Mouse (Mus musculus): Measurements from ENCODE around the gene Fgf12. TPM values are rescaled to one million over a fixed set of nuclear protein-coding genes. Genes with fewer than 3 reads are reported as not detected.

The Fgf12 gene
- polyA plus RNA-seq, 1 experiment from 2014 or later: 6.8 TPM

- no peaks in the 10 kb centered on the region for H3K9me3 ChIP-seq (ENCODE audit: control insufficient read depth, low read length)
- 85% methylated on average over 3 of the region's 3 CpGs for WGBS
- no peak for ATAC-seq (ENCODE audit: low FRiP score)
Measured at GRCm38 (mm10) chr16:28696851-28697250, 56.0 kb downstream of the Fgf12 start.

GRCm38 (mm10) chr16:28694113-28694899 is 58.6 kb downstream of the Fgf12 start:
- Histone ChIP-seq H3K9ac (ENCODE audit: low read length) (no peak overlapping the region), H3K4me2 (no peak overlapping the region), H3K27ac (ENCODE audit: low read depth, low read length) (no peak overlapping the region), H3K4me3 (ENCODE audit: low read depth, low read length) (no peak overlapping the region), H3K4me1 (ENCODE audit: control insufficient read depth, insufficient read depth, low read length) (no peaks in the 10 kb centered on the region), H3K9me3 (ENCODE audit: control insufficient read depth, low read length) (no peaks in the 10 kb centered on the region), H3K36me3 (ENCODE audit: control insufficient read depth, insufficient read depth, low read length) (no peaks in the 10 kb centered on the region), H3K27me3 (ENCODE audit: control insufficient read depth, insufficient read depth, low read length) (no peaks in the 10 kb centered on the region)
- 78% methylated on average over 15 of the region's 15 CpGs for WGBS
- DNase-seq (ENCODE audit: low spot score, missing footprints): no peak
- no peak for ATAC-seq (ENCODE audit: low FRiP score)

More at GRCm38 (mm10) chr16:28696851-28697250, 56.0 kb downstream of the Fgf12 start:
- Histone ChIP-seq H3K4me2 (no peak overlapping the region), H3K4me1 (ENCODE audit: control insufficient read depth, insufficient read depth, low read length) (no peaks in the 10 kb centered on the region), H3K9ac (ENCODE audit: low read length) (no peak overlapping the region), H3K27me3 (ENCODE audit: control insufficient read depth, insufficient read depth, low read length) (no peaks in the 10 kb centered on the region), H3K4me3 (ENCODE audit: low read depth, low read length) (no peak overlapping the region), H3K36me3 (ENCODE audit: control insufficient read depth, insufficient read depth, low read length) (no peaks in the 10 kb centered on the region), H3K27ac (ENCODE audit: low read depth, low read length) (no peak overlapping the region)
- DNase-seq (ENCODE audit: low spot score, missing footprints): no peak

DNA sequence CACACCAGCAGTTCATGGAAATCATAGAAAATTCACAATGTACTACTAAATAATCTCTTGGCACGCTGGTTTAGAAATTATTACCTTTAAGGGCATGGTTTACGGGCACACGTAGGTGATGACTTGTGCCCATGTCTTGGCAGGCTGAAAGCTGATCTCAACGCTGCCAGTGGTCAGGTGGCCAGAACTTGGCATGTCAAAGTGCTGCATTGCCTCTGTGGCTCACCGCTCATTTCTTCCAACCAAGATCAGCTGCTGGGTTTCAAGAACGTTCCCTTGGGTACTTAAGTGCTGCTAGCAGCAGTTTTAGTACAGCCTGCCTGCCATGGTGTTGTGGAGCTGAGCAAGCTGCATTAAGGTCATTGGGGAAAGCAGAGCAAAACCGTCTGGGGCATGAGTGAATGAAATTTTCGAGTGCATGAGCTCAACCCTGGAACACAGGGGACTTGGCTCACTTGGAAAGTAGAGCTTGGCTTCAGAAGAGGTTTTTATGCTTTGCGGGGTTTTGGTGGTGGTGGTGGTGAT is 63.9 kb downstream of the Fgf12 start:
- DNase-seq (ENCODE audit: low spot score, missing footprints) (no peak), ATAC-seq (ENCODE audit: low FRiP score) (no peak)
- Histone ChIP-seq H3K27ac (ENCODE audit: low read depth, low read length) (no peak overlapping the region), H3K4me3 (ENCODE audit: low read depth, low read length) (no peak overlapping the region), H3K27me3 (ENCODE audit: control insufficient read depth, insufficient read depth, low read length) (no peaks in the 10 kb centered on the region), H3K9ac (ENCODE audit: low read length) (no peak overlapping the region), H3K4me1 (ENCODE audit: control insufficient read depth, insufficient read depth, low read length) (no peaks in the 10 kb centered on the region), H3K4me2 (no peak overlapping the region), H3K36me3 (ENCODE audit: control insufficient read depth, insufficient read depth, low read length) (no peaks in the 10 kb centered on the region), H3K9me3 (ENCODE audit: control insufficient read depth, low read length) (no peaks in the 10 kb centered on the region)
- 89% methylated on average over 9 of the region's 9 CpGs for WGBS

GRCm38 (mm10) chr16:28681625-28682024 is 71.2 kb downstream of the Fgf12 start:
- DNase-seq (ENCODE audit: low spot score, missing footprints): no peak
- no peak overlapping the region for H3K9ac ChIP-seq (ENCODE audit: low read length)
- no peaks in the 10 kb centered on the region for H3K9me3 ChIP-seq (ENCODE audit: control insufficient read depth, low read length)
- H3K36me3 ChIP-seq (ENCODE audit: control insufficient read depth, insufficient read depth, low read length): no peaks in the 10 kb centered on the region
- H3K27ac ChIP-seq (ENCODE audit: low read depth, low read length): no peak overlapping the region
- no peaks in the 10 kb centered on the region for H3K4me1 ChIP-seq (ENCODE audit: control insufficient read depth, insufficient read depth, low read length)
- H3K4me3 ChIP-seq (ENCODE audit: low read depth, low read length): no peak overlapping the region
- no peak overlapping the region for H3K4me2 ChIP-seq
- ATAC-seq (ENCODE audit: low FRiP score): no peak
- WGBS: 94% methylated on average over 3 of the region's 3 CpGs
- no peaks in the 10 kb centered on the region for H3K27me3 ChIP-seq (ENCODE audit: control insufficient read depth, insufficient read depth, low read length)

DNA sequence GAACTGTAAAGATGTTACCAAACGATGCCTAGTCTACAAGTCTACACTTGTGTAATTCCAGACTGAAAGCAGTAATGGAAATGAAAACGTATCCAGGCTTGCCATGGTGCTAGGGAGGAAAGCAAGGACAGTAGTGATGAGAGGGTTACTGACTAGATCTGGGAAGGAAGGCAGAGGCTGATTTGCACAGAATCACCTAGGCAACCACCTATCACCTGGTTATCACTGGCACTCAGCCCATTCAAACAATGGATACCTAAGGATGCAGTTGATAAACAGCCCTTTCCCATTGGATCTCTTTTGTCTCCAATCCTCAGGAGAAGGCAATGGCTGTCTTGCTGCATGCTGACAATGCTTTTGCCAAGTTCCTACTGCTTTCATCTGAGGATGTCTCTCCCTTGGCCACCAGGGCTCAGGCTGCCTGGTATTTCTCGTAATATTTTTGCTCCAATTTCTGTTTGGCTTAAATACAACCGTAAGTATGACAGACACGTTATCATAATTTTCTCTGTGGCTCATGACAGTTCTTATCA is 84.0 kb downstream of the Fgf12 start:
- ATAC-seq (ENCODE audit: low FRiP score) (no peak), DNase-seq (ENCODE audit: low spot score, missing footprints) (no peak)
- H3K4me2 ChIP-seq: no peak overlapping the region
- no peaks in the 10 kb centered on the region for H3K4me1 ChIP-seq (ENCODE audit: control insufficient read depth, insufficient read depth, low read length)
- 83% methylated on average over 5 of the region's 5 CpGs for WGBS
- H3K36me3 ChIP-seq (ENCODE audit: control insufficient read depth, insufficient read depth, low read length): no peaks in the 10 kb centered on the region
- H3K27me3 ChIP-seq (ENCODE audit: control insufficient read depth, insufficient read depth, low read length): no peaks in the 10 kb centered on the region
- no peak overlapping the region for H3K9ac ChIP-seq (ENCODE audit: low read length)
- no peak overlapping the region for H3K27ac ChIP-seq (ENCODE audit: low read depth, low read length)
- no peak overlapping the region for H3K4me3 ChIP-seq (ENCODE audit: low read depth, low read length)
- no peaks in the 10 kb centered on the region for H3K9me3 ChIP-seq (ENCODE audit: control insufficient read depth, low read length)

GRCm38 (mm10) chr16:28652640-28653039 is 100.2 kb downstream of the Fgf12 start:
- H3K9me3 ChIP-seq (ENCODE audit: control insufficient read depth, low read length): no peaks in the 10 kb centered on the region
- no peaks in the 10 kb centered on the region for H3K27me3 ChIP-seq (ENCODE audit: control insufficient read depth, insufficient read depth, low read length)
- H3K27ac ChIP-seq (ENCODE audit: low read depth, low read length): no peak overlapping the region
- no peaks in the 10 kb centered on the region for H3K4me1 ChIP-seq (ENCODE audit: control insufficient read depth, insufficient read depth, low read length)
- no peak for ATAC-seq (ENCODE audit: low FRiP score)
- no peak for DNase-seq (ENCODE audit: low spot score, missing footprints)
- no peak overlapping the region for H3K4me2 ChIP-seq
- H3K4me3 ChIP-seq (ENCODE audit: low read depth, low read length): no peak overlapping the region
- no peak overlapping the region for H3K9ac ChIP-seq (ENCODE audit: low read length)
- 88% methylated on average over 10 of the region's 10 CpGs for WGBS
- H3K36me3 ChIP-seq (ENCODE audit: control insufficient read depth, insufficient read depth, low read length): no peaks in the 10 kb centered on the region

DNA sequence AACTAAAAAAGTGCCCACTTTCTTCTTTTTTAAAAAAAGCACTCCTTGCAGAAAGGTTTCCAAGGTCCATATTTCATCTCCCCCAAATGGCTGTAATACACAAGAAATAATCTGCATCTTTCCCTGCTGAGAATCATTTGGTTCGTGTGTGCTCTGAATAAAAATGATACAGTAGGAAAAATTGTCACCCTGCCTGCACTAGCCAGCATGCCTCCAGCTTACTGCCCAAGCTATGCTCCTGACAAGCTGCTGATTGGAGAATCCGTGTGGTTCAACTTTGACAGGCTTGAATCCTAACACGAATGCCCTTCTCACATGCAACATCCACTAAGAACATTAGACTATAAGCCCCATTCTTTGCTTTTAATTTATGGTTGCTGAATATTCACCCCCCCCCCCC is 102.3 kb downstream of the Fgf12 start:
- ATAC-seq (ENCODE audit: low FRiP score) (no peak), DNase-seq (ENCODE audit: low spot score, missing footprints) (no peak)
- Histone ChIP-seq H3K4me1 (ENCODE audit: control insufficient read depth, insufficient read depth, low read length) (no peaks in the 10 kb centered on the region), H3K4me2 (no peak overlapping the region), H3K9ac (ENCODE audit: low read length) (no peak overlapping the region), H3K9me3 (ENCODE audit: control insufficient read depth, low read length) (no peaks in the 10 kb centered on the region), H3K27ac (ENCODE audit: low read depth, low read length) (no peak overlapping the region), H3K36me3 (ENCODE audit: control insufficient read depth, insufficient read depth, low read length) (no peaks in the 10 kb centered on the region), H3K4me3 (ENCODE audit: low read depth, low read length) (no peak overlapping the region), H3K27me3 (ENCODE audit: control insufficient read depth, insufficient read depth, low read length) (no peaks in the 10 kb centered on the region)
- 75% methylated on average over 3 of the region's 3 CpGs for WGBS

DNA sequence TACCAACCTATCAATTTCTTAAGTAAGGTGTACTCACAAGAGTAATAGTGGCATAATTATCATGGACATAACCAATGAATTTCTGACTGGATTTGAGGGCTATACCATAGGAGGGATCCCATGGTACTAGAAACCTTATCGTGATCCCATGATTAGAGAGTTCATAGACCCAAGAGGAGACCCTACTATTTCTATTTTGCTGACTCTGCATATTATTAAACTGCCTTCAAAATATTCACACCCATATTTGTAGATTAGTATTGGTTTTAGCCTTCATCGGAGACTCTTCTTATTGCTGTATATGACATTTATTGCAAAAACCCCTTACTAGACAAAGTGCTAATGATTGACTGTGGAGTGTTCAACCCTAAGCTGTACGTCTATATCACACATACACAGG is 107.8 kb downstream of the Fgf12 start:
- Histone ChIP-seq H3K36me3 (ENCODE audit: control insufficient read depth, insufficient read depth, low read length) (no peaks in the 10 kb centered on the region), H3K9ac (ENCODE audit: low read length) (no peak overlapping the region), H3K4me1 (ENCODE audit: control insufficient read depth, insufficient read depth, low read length) (no peaks in the 10 kb centered on the region), H3K27me3 (ENCODE audit: control insufficient read depth, insufficient read depth, low read length) (no peaks in the 10 kb centered on the region), H3K4me2 (no peak overlapping the region), H3K9me3 (ENCODE audit: control insufficient read depth, low read length) (no peaks in the 10 kb centered on the region), H3K4me3 (ENCODE audit: low read depth, low read length) (no peak overlapping the region), H3K27ac (ENCODE audit: low read depth, low read length) (no peak overlapping the region)
- WGBS: 93% methylated on average over 3 of the region's 3 CpGs
- ATAC-seq (ENCODE audit: low FRiP score) (no peak), DNase-seq (ENCODE audit: low spot score, missing footprints) (no peak)

DNA sequence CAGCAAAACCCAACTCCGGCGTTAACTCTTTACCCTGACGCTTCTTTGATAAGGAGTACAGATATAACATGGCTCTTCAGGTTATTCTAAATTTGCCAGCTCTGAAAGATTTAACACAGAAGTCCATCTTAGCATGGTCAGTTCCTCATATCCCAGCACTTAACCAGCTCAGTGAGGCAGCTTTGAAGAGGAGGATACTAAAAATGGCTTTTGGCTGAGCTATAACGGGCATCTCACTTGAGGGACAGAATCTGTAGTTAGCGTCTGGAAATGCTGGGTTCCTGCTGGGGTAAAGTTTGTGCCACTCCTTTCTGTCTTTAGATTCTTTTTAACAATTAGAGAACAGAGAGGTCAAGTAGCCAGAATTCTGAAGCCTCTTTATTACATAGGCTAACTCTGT is 121.1 kb downstream of the Fgf12 start:
- Histone ChIP-seq H3K9me3 (ENCODE audit: control insufficient read depth, low read length) (no peaks in the 10 kb centered on the region), H3K27ac (ENCODE audit: low read depth, low read length) (no peak overlapping the region), H3K4me2 (no peak overlapping the region), H3K36me3 (ENCODE audit: control insufficient read depth, insufficient read depth, low read length) (no peaks in the 10 kb centered on the region), H3K27me3 (ENCODE audit: control insufficient read depth, insufficient read depth, low read length) (no peaks in the 10 kb centered on the region), H3K9ac (ENCODE audit: low read length) (no peak overlapping the region), H3K4me3 (ENCODE audit: low read depth, low read length) (no peak overlapping the region), H3K4me1 (ENCODE audit: control insufficient read depth, insufficient read depth, low read length) (no peaks in the 10 kb centered on the region)
- 93% methylated on average over 5 of the region's 5 CpGs for WGBS
- no peak for DNase-seq (ENCODE audit: low spot score, missing footprints)
- ATAC-seq (ENCODE audit: low FRiP score): no peak

Data from midbrain, embryonic 11.5 days (tissue).